Mouse (Mus musculus) midbrain, embryonic 14.5 days (tissue): Measurements from ENCODE around the gene Stim2. TPM values are rescaled to one million over a fixed set of nuclear protein-coding genes. Genes with fewer than 3 reads are reported as not detected.

Experiments used
- ATAC-seq: fragments of 200-750 bp; cut with Nextera tagmentation; 2 replicates; pipeline ENCODE4 v1.8.0; 2017; ENCODE audit warnings: moderate number of reproducible peaks, moderate library complexity; ENCODE audit not compliant: low FRiP score, low TSS enrichment
- DNase-seq: peaks from one replicate; pipeline ENCODE4 v3.0.0-alpha.2; 2015
- H3K27ac ChIP-seq: fragments of 300-500 bp; sonication (generic); replicated peaks from 2 replicates; pipeline ENCODE4 v1.5.1; 2014; ENCODE audit warnings: mild to moderate bottlenecking, low read depth, low read length, moderate library complexity
- H3K27me3 ChIP-seq: fragments of 300-500 bp; sonication (generic); 2 replicates; pipeline ENCODE4 v1.6.1; 2014; ENCODE audit warnings: low read length, control low read depth, mixed read lengths; ENCODE audit not compliant: control insufficient read depth, insufficient read depth
- H3K36me3 ChIP-seq: fragments of 300-500 bp; sonication (generic); 2 replicates; pipeline ENCODE4 v1.6.1; 2014; ENCODE audit warnings: low read length, control low read depth; ENCODE audit not compliant: control insufficient read depth, insufficient read depth
- H3K4me1 ChIP-seq: fragments of 300-500 bp; sonication (generic); 2 replicates; pipeline ENCODE4 v1.6.1; 2014; ENCODE audit warnings: mild to moderate bottlenecking, antibody characterized with exemption, low read length, control low read depth; ENCODE audit not compliant: control insufficient read depth, insufficient read depth
- H3K4me2 ChIP-seq: fragments of 300-500 bp; sonication (generic); 2 replicates; pipeline ENCODE4 v1.6.1; 2014; ENCODE audit warnings: mild to moderate bottlenecking, low read length, moderate library complexity
- H3K4me3 ChIP-seq: fragments of 300-500 bp; sonication (generic); replicated peaks from 2 replicates; pipeline ENCODE4 v1.5.1; 2014; ENCODE audit warnings: low read depth, low read length
- H3K9ac ChIP-seq: fragments of 300-500 bp; sonication (generic); replicated peaks from 2 replicates; pipeline ENCODE4 v1.6.1; 2014; ENCODE audit warnings: mild to moderate bottlenecking, low read length, moderate library complexity
- H3K9me3 ChIP-seq: fragments of 300-500 bp; sonication (generic); 2 replicates; pipeline ENCODE4 v1.6.1; 2016; ENCODE audit warnings: low read length, control low read depth, mixed read lengths; ENCODE audit not compliant: control insufficient read depth
- WGBS: fragments of 180-500 bp; shearing (Covaris S2); extraction: QIAGEN DNeasy Blood & Tissue Kit; methylation state at CpG from one replicate; pipeline ENCODE4 v1.1.7; 2014; 5-methylcytosine and 5-hydroxymethylcytosine counted together
- polyA plus RNA-seq: library from polyadenylated mRNA; unstranded; fragments of >200 nt; fragmentation: Nextera tagmentation; extraction: Ambion mirVana; gene quantifications from 2 replicates; pipeline ENCODE4 v1.2.1, GENCODE M21; 2014

Stim2 gene
- polyA plus RNA-seq, 1 experiment from 2014 or later = 35.1 TPM

GRCm38 (mm10) chr5:54100916-54101315 is 102.6 kb downstream of the Stim2 start:
- no peak overlapping the region for H3K9ac ChIP-seq
- no peak overlapping the region for H3K4me3 ChIP-seq
- H3K36me3 ChIP-seq = 0 out of 2 replicates have a peak, but pooled peaks cover 6% of the 10 kb centered on the region
- ATAC-seq (peak; percentile 27; the same call in 1 of the 2 replicates), DNase-seq (peak; percentile 55)
- no peaks in the 10 kb centered on the region for H3K27me3 ChIP-seq
- peaks cover 7% of the 10 kb centered on the region; the same call in 1 of the 2 replicates for H3K4me1 ChIP-seq
- 26% methylated on average over 3 of the region's 3 CpGs for WGBS
- H3K4me2 ChIP-seq = no peak overlapping the region
- no peaks in the 10 kb centered on the region for H3K9me3 ChIP-seq
- no peak overlapping the region; the same call in 1 of the 2 replicates for H3K27ac ChIP-seq

- H3K9me3 ChIP-seq = no peaks in the 10 kb centered on the region
- H3K4me3 ChIP-seq = no peak overlapping the region
- ATAC-seq (no peak), DNase-seq (peak; percentile 17)
- no peak overlapping the region for H3K9ac ChIP-seq
- 62% methylated on average over 5 of the region's 5 CpGs for WGBS
- 0 out of 2 replicates have a peak, but pooled peaks cover 6% of the 10 kb centered on the region for H3K36me3 ChIP-seq
- H3K27ac ChIP-seq = peak overlapping the region; percentile 38; the same call in 1 of the 2 replicates
- H3K4me1 ChIP-seq = peaks cover 7% of the 10 kb centered on the region; the same call in 1 of the 2 replicates
- no peak overlapping the region for H3K4me2 ChIP-seq
- no peaks in the 10 kb centered on the region for H3K27me3 ChIP-seq
Measured at GRCm38 (mm10) chr5:54101318-54101717, 103.0 kb downstream of the Stim2 start.

GRCm38 (mm10) chr5:54101960-54102359 is 103.7 kb downstream of the Stim2 start:
- 0 out of 2 replicates have a peak, but pooled peaks cover 6% of the 10 kb centered on the region for H3K36me3 ChIP-seq
- no peak overlapping the region for H3K9ac ChIP-seq
- peaks cover 7% of the 10 kb centered on the region; the same call in 1 of the 2 replicates for H3K4me1 ChIP-seq
- no peak for DNase-seq
- H3K4me2 ChIP-seq = no peak overlapping the region
- H3K9me3 ChIP-seq = no peaks in the 10 kb centered on the region
- no peak overlapping the region for H3K4me3 ChIP-seq
- H3K27ac ChIP-seq = no peak overlapping the region
- 54% methylated on average over 1 of the region's 1 CpGs for WGBS
- no peak for ATAC-seq
- H3K27me3 ChIP-seq = no peaks in the 10 kb centered on the region

GRCm38 (mm10) chr5:54106669-54107068 is 108.4 kb downstream of the Stim2 start:
- Histone ChIP-seq H3K4me2 (no peak overlapping the region), H3K27ac (no peak overlapping the region), H3K9me3 (no peaks in the 10 kb centered on the region), H3K27me3 (no peaks in the 10 kb centered on the region), H3K4me3 (no peak overlapping the region), H3K36me3 (peaks cover 6% of the 10 kb centered on the region; the same call in 1 of the 2 replicates), H3K9ac (no peak overlapping the region), H3K4me1 (no peaks in the 10 kb centered on the region)
- DNase-seq (no peak), ATAC-seq (no peak)
- WGBS = 92% methylated on average over 4 of the region's 4 CpGs

- ATAC-seq = no peak
- peaks cover 6% of the 10 kb centered on the region; the same call in 1 of the 2 replicates for H3K36me3 ChIP-seq
- H3K27me3 ChIP-seq = no peaks in the 10 kb centered on the region
- H3K4me1 ChIP-seq = no peaks in the 10 kb centered on the region
- WGBS = 82% methylated on average over 6 of the region's 6 CpGs
- no peak overlapping the region for H3K27ac ChIP-seq
- H3K9me3 ChIP-seq = no peaks in the 10 kb centered on the region
- no peak overlapping the region for H3K4me2 ChIP-seq
- no peak for DNase-seq
- H3K4me3 ChIP-seq = no peak overlapping the region
- H3K9ac ChIP-seq = no peak overlapping the region
Measured at GRCm38 (mm10) chr5:54107069-54107468, 108.8 kb downstream of the Stim2 start.

- Histone ChIP-seq H3K4me1 (no peaks in the 10 kb centered on the region), H3K9me3 (no peaks in the 10 kb centered on the region), H3K9ac (no peak overlapping the region), H3K27ac (no peak overlapping the region), H3K27me3 (no peaks in the 10 kb centered on the region), H3K4me3 (no peak overlapping the region), H3K36me3 (peaks cover 6% of the 10 kb centered on the region; the same call in 1 of the 2 replicates), H3K4me2 (no peak overlapping the region)
- ATAC-seq (no peak), DNase-seq (no peak)
- 98% methylated on average over 5 of the region's 5 CpGs for WGBS
Measured at GRCm38 (mm10) chr5:54109096-54109495, 110.8 kb downstream of the Stim2 start.

- Histone ChIP-seq H3K4me1 (no peaks in the 10 kb centered on the region), H3K4me2 (no peak overlapping the region), H3K9me3 (no peaks in the 10 kb centered on the region), H3K9ac (no peak overlapping the region), H3K27ac (no peak overlapping the region), H3K36me3 (peaks cover under 1% of the 10 kb centered on the region; the same call in 1 of the 2 replicates), H3K4me3 (no peak overlapping the region), H3K27me3 (no peaks in the 10 kb centered on the region)
- WGBS = 94% methylated on average over 11 of the region's 11 CpGs
- no peak for ATAC-seq
- DNase-seq = no peak
Measured at GRCm38 (mm10) chr5:54110789-54111188, 112.5 kb downstream of the Stim2 start.

- H3K27ac ChIP-seq = no peak overlapping the region
- no peak for ATAC-seq
- no peaks in the 10 kb centered on the region for H3K4me1 ChIP-seq
- H3K36me3 ChIP-seq = peaks cover 6% of the 10 kb centered on the region; the same call in 1 of the 2 replicates
- no peak overlapping the region for H3K9ac ChIP-seq
- no peak overlapping the region for H3K4me2 ChIP-seq
- H3K4me3 ChIP-seq = no peak overlapping the region
- peak; percentile 85 for DNase-seq
- 31% methylated on average over 3 of the region's 3 CpGs for WGBS
- H3K9me3 ChIP-seq = no peaks in the 10 kb centered on the region
- H3K27me3 ChIP-seq = no peaks in the 10 kb centered on the region
Measured at GRCm38 (mm10) chr5:54113284-54113683, 115.0 kb downstream of the Stim2 start.

GRCm38 (mm10) chr5:54116538-54116937 is 118.2 kb downstream of the Stim2 start:
- ATAC-seq = no peak

More at GRCm38 (mm10) chr5:54116538-54116937, 118.2 kb downstream of the Stim2 start:
- Histone ChIP-seq H3K4me1 (no peaks in the 10 kb centered on the region), H3K36me3 (peaks cover 16% of the 10 kb centered on the region; the same call in 1 of the 2 replicates), H3K27ac (no peak overlapping the region), H3K9me3 (no peaks in the 10 kb centered on the region), H3K4me2 (no peak overlapping the region), H3K9ac (no peak overlapping the region), H3K27me3 (no peaks in the 10 kb centered on the region), H3K4me3 (no peak overlapping the region)
- no peak for DNase-seq
- WGBS = 84% methylated on average over 10 of the region's 10 CpGs
